Mouse (Mus musculus) heart, postnatal 0 days (tissue): Measurements from ENCODE around the gene Zcchc17. TPM values are rescaled to one million over a fixed set of nuclear protein-coding genes. Genes with fewer than 3 reads are reported as not detected.
A peak's percentile ranks its signal among the peaks of the same experiment; 100 is the strongest.

Experiments used
- ATAC-seq: fragments of 200-750 bp; cut with Nextera tagmentation; 2 replicates; pipeline ENCODE4 v1.8.0; 2017; ENCODE audit warnings: low read depth, moderate number of reproducible peaks, moderate library complexity; ENCODE audit not compliant: insufficient read depth
- DNase-seq: peaks from one replicate; pipeline ENCODE4 v3.0.0-alpha.2; 2016; ENCODE audit warnings: low spot score
- H3K27ac ChIP-seq: fragments of 300-500 bp; sonication (generic); 2 replicates; pipeline ENCODE4 v1.5.1; 2014; ENCODE audit warnings: low read depth, mild to moderate bottlenecking
- H3K27me3 ChIP-seq: fragments of 300-500 bp; sonication (generic); 2 replicates; pipeline ENCODE4 v1.6.1; 2014; ENCODE audit warnings: low read length, mixed read lengths; ENCODE audit not compliant: control insufficient read depth, insufficient read depth
- H3K36me3 ChIP-seq: fragments of 300-500 bp; sonication (generic); replicated peaks from 2 replicates; pipeline ENCODE4 v1.6.1; 2014; ENCODE audit warnings: low read length, mixed read lengths; ENCODE audit not compliant: control insufficient read depth, insufficient read depth
- H3K4me1 ChIP-seq: fragments of 300-500 bp; sonication (generic); 2 replicates; pipeline ENCODE4 v1.6.1; 2014; ENCODE audit warnings: antibody characterized with exemption; ENCODE audit not compliant: control insufficient read depth, insufficient read depth
- H3K4me2 ChIP-seq: fragments of 300-500 bp; sonication (generic); 2 replicates; pipeline ENCODE4 v1.6.1; 2014; ENCODE audit warnings: low read depth, mild to moderate bottlenecking, low read length, moderate library complexity
- H3K4me3 ChIP-seq: fragments of 300-500 bp; sonication (generic); 2 replicates; pipeline ENCODE4 v1.5.1; 2014; ENCODE audit warnings: low read depth, low read length
- H3K9ac ChIP-seq: fragments of 300-500 bp; sonication (generic); replicated peaks from 2 replicates; pipeline ENCODE4 v1.6.1; 2014; ENCODE audit warnings: low read depth, low read length, mixed read lengths
- H3K9me3 ChIP-seq: fragments of 300-500 bp; sonication (generic); replicated peaks from 2 replicates; pipeline ENCODE4 v1.6.1; 2016; ENCODE audit warnings: low read length; ENCODE audit not compliant: control insufficient read depth
- CTCF ChIP-seq: IDR thresholded peaks from 2 replicates; pipeline ENCODE4 v1.5.1; 2016; ENCODE audit warnings: antibody characterized with exemption, control low read depth, low read depth
- EP300 ChIP-seq: IDR thresholded peaks from 2 replicates; pipeline ENCODE4 v1.6.1; 2016; ENCODE audit warnings: antibody characterized with exemption, low read depth
- WGBS: fragments of 180-500 bp; shearing (Covaris S2); extraction: QIAGEN DNeasy Blood & Tissue Kit; methylation state at CpG from one replicate; pipeline ENCODE4 v1.1.7; 2014; 5-methylcytosine and 5-hydroxymethylcytosine counted together
- polyA plus RNA-seq: library from polyadenylated mRNA; unstranded; fragments of >200 nt; fragmentation: Nextera tagmentation; extraction: Ambion mirVana; gene quantifications from 2 replicates; pipeline ENCODE4 v1.2.1, GENCODE M21; 2015
- total RNA-seq: library from RNA; depleted of rRNA; stranded (reverse); fragments of >200 nt; gene quantifications from 2 replicates; pipeline ENCODE4 v1.2.3, GENCODE M21; 2014; ENCODE audit warnings: low replicate concordance

Gene Zcchc17
- total and polyA plus RNA-seq, 2 experiments from 2014 or later = 20.0 to 39.6 TPM

DNA sequence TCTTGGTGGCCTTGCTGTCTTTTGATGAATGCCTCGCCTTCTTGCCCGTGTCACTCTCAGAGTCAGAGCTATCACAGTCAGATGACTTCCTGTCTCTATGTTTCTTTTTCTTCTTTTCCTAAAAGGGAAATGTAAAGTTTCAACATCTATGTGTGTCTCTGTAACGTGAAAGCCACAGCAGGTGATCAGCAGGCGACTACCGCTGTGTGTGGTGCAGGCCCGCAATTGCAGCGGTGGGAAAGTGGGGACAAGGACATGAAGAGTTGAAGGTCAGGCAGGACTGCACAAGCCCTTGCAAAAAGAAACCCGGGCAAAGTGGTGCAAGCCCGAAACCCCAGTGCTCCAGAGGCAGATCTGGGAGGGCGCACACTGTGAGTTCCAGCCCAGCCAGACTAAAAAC lies 43.1 kb downstream of the Zcchc17 start:
- Histone ChIP-seq H3K4me1 (peaks cover 20% of the 10 kb centered on the region; the same call in 1 of the 2 replicates), H3K9ac (no peak overlapping the region), H3K4me3 (no peak overlapping the region), H3K27ac (peak overlapping the region; percentile 71), H3K36me3 (peaks cover 43% of the 10 kb centered on the region), H3K4me2 (no peak overlapping the region), H3K27me3 (no peaks in the 10 kb centered on the region), H3K9me3 (no peaks in the 10 kb centered on the region)
- peak; percentile 55 for ATAC-seq
- DNase-seq = no peak
- peak; percentile 35 for TF ChIP-seq CTCF
- TF ChIP-seq EP300 = no peak
- WGBS = 42% methylated on average over 10 of the region's 10 CpGs

DNA sequence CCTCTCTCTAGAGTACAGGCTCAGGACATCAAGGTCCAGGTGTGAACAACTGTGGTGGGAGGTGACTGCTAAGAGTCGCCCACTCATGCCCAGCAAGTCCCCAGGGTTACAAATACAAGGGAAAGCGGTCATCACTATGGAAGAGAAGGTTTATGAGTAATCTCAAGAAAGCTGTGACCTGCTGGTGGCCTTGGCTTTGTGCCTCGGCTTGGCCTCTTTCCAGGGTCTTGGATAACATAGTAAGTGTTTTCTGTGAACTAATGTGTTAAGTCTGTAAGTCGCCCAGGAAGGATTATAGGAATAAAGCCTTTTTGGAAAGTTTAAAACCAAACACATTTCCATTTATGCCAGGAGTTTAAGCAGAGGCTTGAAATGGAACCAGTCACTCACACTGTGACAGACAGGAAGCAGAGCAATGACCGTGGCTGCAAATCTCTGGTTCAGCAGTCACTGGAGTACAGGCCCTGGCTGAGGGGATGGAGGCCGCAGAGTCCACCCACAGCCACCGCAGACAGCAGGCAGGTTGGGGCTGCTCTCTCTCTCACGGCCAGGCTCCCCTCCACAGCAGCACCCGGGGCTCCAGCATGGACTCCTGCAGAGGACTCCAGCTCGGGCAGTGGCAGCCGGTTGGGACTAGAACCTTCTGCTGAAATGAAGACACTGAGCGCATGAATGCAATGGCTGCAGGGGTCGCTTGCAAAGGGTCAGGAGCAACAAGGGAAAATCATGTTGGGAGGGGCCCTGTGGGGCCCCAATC lies 43.8 kb downstream of the Zcchc17 start:
- Histone ChIP-seq H3K4me2 (no peak overlapping the region), H3K27ac (peak overlapping the region; percentile 71), H3K36me3 (peaks cover 43% of the 10 kb centered on the region), H3K9ac (0 out of 2 replicates have a peak overlapping the region, but pooled peaks have one; percentile 5), H3K4me3 (no peak overlapping the region), H3K4me1 (peaks cover 20% of the 10 kb centered on the region; the same call in 1 of the 2 replicates), H3K27me3 (no peaks in the 10 kb centered on the region), H3K9me3 (no peaks in the 10 kb centered on the region)
- DNase-seq (no peak), ATAC-seq (peak; percentile 27)
- WGBS = 34% methylated on average over 13 of the region's 13 CpGs
- TF ChIP-seq CTCF (no peak), EP300 (no peak)

DNA sequence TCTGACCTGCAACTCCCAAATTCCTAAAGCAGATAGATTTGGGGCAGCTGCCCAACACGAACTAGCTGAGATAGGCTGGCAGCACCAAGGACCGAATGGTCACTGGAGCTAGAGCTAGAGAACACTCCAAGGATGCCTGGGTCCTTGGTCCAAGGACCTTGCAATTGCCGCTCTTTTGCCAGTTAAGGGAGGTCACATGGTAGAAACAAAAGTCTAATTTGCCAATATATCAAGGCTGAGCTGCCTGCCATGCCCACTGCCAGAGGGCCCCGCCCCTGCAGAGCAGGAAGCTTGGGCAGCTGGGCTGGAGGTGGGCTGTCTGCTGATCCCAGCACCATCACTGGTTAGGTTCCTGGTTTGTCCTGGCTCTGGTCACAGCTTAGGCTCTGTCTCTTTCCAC lies 46.2 kb downstream of the Zcchc17 start:
- H3K4me2 ChIP-seq = no peak overlapping the region
- ATAC-seq (no peak), DNase-seq (no peak)
- peaks cover 20% of the 10 kb centered on the region; the same call in 1 of the 2 replicates for H3K4me1 ChIP-seq
- no peaks in the 10 kb centered on the region for H3K9me3 ChIP-seq
- peak overlapping the region; percentile 95; the same call in 1 of the 2 replicates for H3K27ac ChIP-seq
- peaks cover 43% of the 10 kb centered on the region for H3K36me3 ChIP-seq
- H3K4me3 ChIP-seq = no peak overlapping the region
- TF ChIP-seq CTCF (no peak), EP300 (no peak)
- H3K9ac ChIP-seq = no peak overlapping the region
- 74% methylated on average over 4 of the region's 4 CpGs for WGBS
- no peaks in the 10 kb centered on the region for H3K27me3 ChIP-seq

DNA sequence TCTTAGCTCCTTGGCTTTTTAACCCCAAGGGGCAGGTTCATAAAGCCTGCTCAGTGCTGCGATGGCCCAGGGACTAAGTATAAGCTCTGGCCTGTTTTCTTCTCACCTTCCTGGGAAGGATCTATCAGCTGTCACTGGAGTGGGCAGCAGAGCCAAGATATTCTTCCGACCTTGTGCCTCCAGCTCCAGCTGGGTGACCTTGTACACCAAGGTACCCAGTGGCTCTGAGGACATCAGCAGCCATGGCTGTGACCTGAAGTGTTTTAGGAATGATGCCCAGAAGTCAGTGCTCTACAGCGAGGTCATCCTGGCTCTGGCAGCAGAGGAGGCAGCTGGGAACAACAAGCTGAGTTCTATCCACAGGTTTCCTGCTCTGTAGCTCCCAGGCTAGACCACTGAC lies 47.2 kb downstream of the Zcchc17 start:
- TF ChIP-seq CTCF (no peak), EP300 (no peak)
- Histone ChIP-seq H3K36me3 (peaks cover 42% of the 10 kb centered on the region), H3K27ac (peak overlapping the region; percentile 95), H3K9ac (no peak overlapping the region), H3K9me3 (no peaks in the 10 kb centered on the region), H3K4me2 (peak overlapping the region; percentile 79; the same call in 1 of the 2 replicates), H3K4me3 (no peak overlapping the region), H3K4me1 (peaks cover 20% of the 10 kb centered on the region; the same call in 1 of the 2 replicates), H3K27me3 (no peaks in the 10 kb centered on the region)
- ATAC-seq (peak; percentile 15), DNase-seq (no peak)
- 26% methylated on average over 3 of the region's 3 CpGs for WGBS

DNA sequence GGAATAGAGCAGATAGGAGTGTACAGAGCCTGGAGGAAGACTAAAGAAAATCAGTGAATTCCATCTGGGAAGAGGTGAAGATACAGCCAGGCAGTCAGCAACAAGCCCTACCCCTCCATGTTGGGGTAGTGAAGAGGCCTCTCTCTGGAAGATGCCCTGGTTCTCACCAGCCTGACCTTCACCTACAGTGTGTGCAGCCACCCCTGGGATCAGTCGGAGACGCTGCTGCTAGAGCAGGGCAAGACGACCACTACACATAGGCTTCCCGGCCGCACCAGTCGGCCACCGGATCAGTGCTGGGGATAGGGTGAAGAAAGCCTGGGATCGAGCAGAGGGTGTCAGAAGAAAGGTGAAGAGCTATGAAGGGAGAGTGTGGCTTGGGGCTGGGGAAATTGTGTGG lies 50.5 kb downstream of the Zcchc17 start:
- Histone ChIP-seq H3K36me3 (peaks cover 22% of the 10 kb centered on the region), H3K9ac (peak overlapping the region; percentile 87), H3K4me1 (peaks cover 15% of the 10 kb centered on the region; the same call in 1 of the 2 replicates), H3K4me3 (peak overlapping the region; percentile 65), H3K27ac (peak overlapping the region; percentile 95), H3K9me3 (no peaks in the 10 kb centered on the region), H3K27me3 (peaks cover 5% of the 10 kb centered on the region; the same call in 1 of the 2 replicates), H3K4me2 (peak overlapping the region; percentile 79)
- ATAC-seq (no peak), DNase-seq (no peak)
- TF ChIP-seq CTCF (no peak), EP300 (no peak)
- 25% methylated on average over 8 of the region's 8 CpGs for WGBS
